Mouse (Mus musculus) cortical plate, adult 2 months (tissue): Measurements from ENCODE around the gene Hmgb4. TPM values are rescaled to one million over a fixed set of nuclear protein-coding genes. Genes with fewer than 3 reads are reported as not detected.

Source experiments
- H3K27ac ChIP-seq: fragments of 200-500 bp; 2 replicates; pipeline ENCODE4 v1.5.1; 2012; ENCODE audit warnings: low read length, control low read depth, inconsistent platforms; ENCODE audit not compliant: insufficient read depth
- H3K4me1 ChIP-seq: fragments of 200-500 bp; 2 replicates; pipeline ENCODE4 v1.6.1; 2011; ENCODE audit warnings: low read length; ENCODE audit not compliant: control insufficient read depth, insufficient read depth
- H3K4me3 ChIP-seq: fragments of 200-500 bp; 2 replicates; pipeline ENCODE4 v1.5.1; 2011; ENCODE audit warnings: mild to moderate bottlenecking, low read length, control low read depth; ENCODE audit not compliant: insufficient read depth
- CTCF ChIP-seq: fragments of 200-500 bp; IDR thresholded peaks from 2 replicates; pipeline ENCODE4 v1.5.1; 2011; ENCODE audit warnings: mild to moderate bottlenecking, control low read depth, low read length; ENCODE audit not compliant: insufficient read depth; ENCODE audit errors: extremely low read depth
- POLR2A ChIP-seq: fragments of 200-500 bp; IDR thresholded peaks from 2 replicates; pipeline ENCODE4 v1.6.1; 2011; ENCODE audit warnings: mild to moderate bottlenecking, low read length, control low read depth; ENCODE audit not compliant: insufficient read depth; ENCODE audit errors: extremely low read depth
- polyA plus RNA-seq: library from polyadenylated mRNA; depleted of rRNA; stranded (reverse); fragments of >200 nt; gene quantifications from 2 replicates; pipeline ENCODE4 v1.2.3, GENCODE M21; 2012

Hmgb4 gene
- polyA plus RNA-seq, 1 experiment: not detected

- Histone ChIP-seq H3K4me1 (peaks cover 3% of the 10 kb centered on the region; the same call in 1 of the 2 replicates), H3K27ac (no peak overlapping the region), H3K4me3 (no peak overlapping the region)
- TF ChIP-seq CTCF (no peak), POLR2A (no peak)
Measured at GRCm38 (mm10) chr4:128227377-128228316, 33.1 kb downstream of the Hmgb4 start.

- TF ChIP-seq CTCF: no peak
- TF ChIP-seq POLR2A: no peak
- H3K27ac ChIP-seq: no peak overlapping the region
- no peaks in the 10 kb centered on the region for H3K4me1 ChIP-seq
- H3K4me3 ChIP-seq: no peak overlapping the region
Measured at GRCm38 (mm10) chr4:128224453-128224852, 36.3 kb downstream of the Hmgb4 start.

- Histone ChIP-seq H3K27ac (no peak overlapping the region), H3K4me3 (no peak overlapping the region), H3K4me1 (no peaks in the 10 kb centered on the region)
- TF ChIP-seq POLR2A (no peak), CTCF (no peak)
Measured at GRCm38 (mm10) chr4:128217991-128218595, 42.7 kb downstream of the Hmgb4 start.
